Mouse (Mus musculus) fat pad, adult 2 months (tissue): ENCODE data around the gene Fnip2.
A peak's percentile ranks its signal among the peaks of the same experiment; 100 is the strongest.
"Not testable (repeated sequence)": the region's sequence is repeated elsewhere in the genome, so short reads cannot be mapped to it uniquely, and the experiment has no call there.

Experiments
- DNase-seq: peaks from one replicate; pipeline ENCODE4 v3.0.0-alpha.2; 2011; ENCODE audit warnings: low read depth, low spot score; ENCODE audit errors: extremely low read depth

Gene Fnip2

DNA sequence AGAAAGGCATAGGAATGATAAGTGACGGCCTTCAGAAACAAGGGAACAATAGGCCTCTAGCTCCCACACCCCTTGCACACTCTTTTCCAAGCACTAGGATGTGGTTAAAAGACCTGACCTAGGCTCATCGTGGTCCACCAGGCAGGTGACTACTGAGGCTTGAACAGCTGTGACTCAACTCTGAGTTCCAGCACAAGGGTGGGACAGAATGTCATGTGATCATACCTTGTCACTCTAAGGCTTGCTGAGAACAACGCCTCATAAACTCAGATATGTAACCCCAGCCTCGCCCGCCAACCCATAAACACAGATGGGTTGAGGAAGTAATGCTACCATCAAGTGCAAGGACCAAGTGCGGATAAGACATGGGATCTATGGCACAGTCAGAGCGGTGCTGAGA is 79.6 kb downstream of the Fnip2 start:
- no peak for DNase-seq

DNA sequence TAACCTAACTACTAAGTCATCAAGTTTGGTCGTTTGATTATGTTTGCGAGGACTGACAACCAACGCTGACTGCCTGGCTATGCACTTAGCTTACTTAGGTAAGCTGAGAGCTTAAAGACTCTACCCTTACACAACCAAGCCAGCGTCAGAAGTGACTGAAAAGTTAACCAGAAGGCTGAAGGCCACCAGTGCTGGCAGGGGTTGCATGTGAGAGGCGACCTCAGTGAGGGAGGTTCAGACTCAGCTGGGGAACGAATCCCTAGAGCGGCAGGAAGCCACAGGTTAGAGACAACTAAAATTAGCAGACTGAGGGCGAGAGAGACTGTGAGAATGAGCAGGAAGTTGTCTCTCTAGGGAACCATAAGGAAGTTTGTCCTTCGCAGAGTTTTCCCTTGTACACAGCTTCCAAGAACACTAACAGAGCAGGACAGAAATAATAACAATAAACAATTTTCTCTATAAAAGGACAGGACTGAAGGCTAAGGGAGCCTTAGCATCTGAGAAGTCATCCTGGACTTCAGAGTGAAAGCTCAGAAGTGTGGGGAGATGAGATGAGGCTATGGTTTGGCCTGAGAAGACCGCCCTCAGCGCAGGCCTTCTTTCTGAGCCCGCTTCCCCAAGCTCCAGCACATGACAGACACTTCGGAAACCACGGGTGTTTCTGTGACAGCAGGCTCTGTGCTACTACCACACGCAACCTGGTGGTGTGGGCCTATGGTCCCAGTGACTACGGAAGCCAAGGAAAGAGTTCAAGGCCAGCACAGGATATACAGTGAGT is 83.1 kb downstream of the Fnip2 start:
- no peak for DNase-seq

DNA sequence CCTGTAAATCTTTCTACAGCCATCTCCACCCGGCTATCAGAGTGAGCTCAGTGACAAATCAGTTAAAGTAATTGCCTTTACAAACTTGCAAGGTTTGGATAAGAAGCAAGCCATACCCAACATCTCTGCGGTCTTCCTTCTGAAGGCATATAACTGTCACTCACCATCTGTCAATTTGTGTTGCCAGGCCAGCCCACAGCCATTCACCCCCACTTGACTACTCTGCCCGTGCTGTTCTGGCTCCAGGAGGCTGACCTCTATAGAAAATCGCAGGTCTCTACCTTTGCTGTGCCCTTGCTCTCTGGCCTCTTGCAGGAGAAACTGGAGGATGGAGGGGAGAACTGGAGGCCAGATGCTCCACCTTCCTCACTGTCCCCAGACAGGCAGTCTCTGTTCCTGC is 88.7 kb downstream of the Fnip2 start:
- DNase-seq = no peak

DNA sequence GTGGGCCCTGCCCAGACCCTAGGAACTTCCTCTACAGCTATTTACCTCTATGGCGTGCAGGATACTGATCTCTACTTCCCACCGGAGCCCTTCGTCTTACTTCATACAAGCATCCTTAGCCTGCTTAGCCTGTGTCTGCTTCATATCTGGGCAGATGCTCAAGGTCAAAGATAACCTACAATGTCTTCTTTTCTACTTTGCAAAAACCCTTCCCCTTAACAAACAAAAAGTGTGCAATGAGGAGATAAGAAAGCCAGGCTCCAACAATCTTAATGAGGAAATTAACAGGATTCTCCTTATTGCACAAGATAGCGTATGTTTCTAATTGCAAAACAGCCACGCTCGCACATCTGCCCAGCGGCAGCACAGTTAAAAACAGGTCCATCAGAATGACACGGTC is 89.2 kb downstream of the Fnip2 start:
- peak; percentile 11 for DNase-seq

DNA sequence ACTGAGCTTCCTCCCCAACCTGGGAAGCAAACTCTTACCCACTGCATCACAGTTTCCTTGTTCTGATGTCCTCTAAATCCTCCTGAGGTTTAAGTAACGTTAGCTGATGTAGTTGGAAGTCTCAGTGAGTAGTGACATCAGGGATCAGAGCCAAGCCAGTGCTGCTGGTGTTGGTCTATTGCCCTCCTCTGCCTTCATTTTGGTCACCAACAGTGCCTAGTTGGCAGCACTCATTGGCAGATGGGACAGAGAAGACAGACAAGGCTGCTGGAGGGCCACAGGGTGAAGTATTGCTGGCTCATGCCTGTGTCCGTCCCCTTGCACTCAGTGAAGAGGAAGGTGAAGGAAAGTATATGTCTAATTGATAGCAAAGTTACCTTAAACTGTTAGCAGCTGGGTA is 91.6 kb downstream of the Fnip2 start:
- no peak for DNase-seq

DNA sequence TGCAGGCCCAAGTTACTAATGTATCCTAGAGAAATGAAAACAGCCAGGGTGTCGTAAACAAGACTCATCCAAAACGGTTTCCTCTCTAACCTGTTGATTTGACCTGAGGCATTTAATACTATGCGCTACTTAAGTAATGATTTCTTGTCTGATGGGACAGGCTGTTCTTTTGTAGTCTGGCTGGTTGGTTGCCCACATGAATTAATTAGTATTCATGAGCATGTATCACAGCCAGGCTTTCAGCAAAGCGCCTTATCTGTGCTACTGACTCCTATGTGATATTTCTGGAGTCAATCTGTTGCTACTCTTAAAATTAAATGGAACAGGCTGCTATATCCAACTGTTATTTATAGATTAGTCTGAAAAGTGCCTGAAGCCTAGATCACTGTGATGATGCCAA is 92.7 kb downstream of the Fnip2 start:
- DNase-seq = peak; percentile 86

DNA sequence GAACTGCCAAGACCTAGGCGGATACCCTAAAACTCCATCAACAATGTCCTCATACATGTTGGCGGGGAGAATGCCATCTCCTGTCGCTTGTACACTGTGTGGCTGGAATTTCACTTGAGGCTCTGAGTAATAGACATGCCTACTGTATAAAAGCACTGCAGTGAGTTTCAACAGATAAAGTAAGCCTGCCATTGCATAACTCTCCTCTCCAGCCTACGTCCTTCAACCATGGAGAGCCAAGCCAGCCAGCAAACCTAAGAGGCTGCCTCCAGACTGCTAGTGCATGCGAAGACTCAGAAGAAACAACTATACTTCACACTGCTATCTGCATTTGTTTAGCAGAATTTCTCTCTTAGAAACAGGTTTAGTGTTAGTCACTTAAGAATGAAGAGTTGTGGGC is 95.2 kb downstream of the Fnip2 start:
- DNase-seq = peak; percentile 68

DNA sequence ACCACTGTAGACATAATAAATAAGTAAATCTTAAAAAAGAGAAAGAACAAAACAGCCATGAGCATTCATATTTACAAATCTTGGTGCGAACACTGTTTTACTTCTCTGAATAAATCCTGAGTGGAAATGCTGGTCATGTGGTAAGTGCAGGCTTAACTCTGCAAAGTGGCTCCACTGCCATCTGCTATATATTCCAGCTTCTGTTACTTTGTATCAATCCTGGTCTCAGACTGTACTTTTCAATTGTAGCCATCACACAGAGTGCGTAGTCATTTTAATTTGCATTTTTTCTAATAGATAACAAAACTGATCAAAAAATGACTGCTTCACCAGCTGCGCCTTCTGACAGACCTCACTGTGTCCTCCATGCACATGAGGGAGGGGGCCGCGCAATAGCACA is 98.2 kb downstream of the Fnip2 start:
- no peak for DNase-seq

- no peak for DNase-seq
These were observed 108.8 kb downstream of the Fnip2 start for GRCm38 (mm10) chr3:79458651-79459275.

- DNase-seq = no peak
These were observed 111.8 kb downstream of the Fnip2 start for GRCm38 (mm10) chr3:79455761-79456160.

DNA sequence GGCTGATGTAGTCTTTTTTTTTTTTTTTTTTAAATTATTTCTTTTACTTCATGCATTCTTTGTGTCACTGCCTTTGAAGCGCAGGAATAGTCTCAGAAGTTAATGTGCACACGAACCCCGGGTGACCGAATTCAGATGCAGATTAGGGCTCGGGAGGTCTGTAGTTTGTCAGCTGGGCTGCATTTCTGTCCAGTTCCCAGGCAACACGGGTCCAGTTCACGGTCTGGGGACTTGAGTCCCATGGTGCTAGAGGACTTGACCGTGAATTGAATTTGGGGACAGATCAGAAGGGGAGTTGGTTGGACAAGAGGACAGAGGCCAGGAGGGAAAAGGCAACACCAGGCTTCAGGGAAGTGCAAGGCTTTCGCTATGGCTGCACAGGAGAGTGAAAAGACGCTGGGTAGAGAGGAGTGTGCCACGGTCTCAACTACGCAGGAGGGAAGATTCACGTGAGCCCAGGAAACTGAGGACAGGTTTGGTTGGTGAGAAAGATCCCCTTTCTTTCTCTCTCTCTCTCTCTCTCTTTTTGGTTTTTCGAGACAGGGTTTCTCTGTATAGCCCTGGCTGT is 114.8 kb downstream of the Fnip2 start:
- DNase-seq = no peak

DNA sequence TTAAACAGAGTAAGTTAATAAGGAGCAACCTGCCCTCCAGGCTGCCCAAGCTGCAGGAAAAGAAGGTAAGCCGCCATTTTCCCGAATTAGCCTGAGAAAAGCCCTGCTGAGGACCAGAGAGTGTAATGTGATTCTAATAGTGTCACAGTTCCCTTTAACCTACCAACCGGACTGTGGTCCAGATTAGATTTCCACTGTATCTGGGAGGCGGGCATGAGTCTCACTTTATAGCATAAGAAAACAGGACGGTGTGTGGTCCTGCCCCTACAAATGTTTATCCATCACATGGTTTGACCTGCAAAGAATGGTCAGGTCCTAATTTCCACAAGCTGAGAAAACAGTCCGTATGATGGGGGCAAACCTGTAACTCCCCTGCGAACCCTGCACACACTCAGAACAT is 118.2 kb downstream of the Fnip2 start:
- DNase-seq = no peak

GRCm38 (mm10) chr3:79448421-79448820 is 119.2 kb downstream of the Fnip2 start:
- DNase-seq = no peak

DNA sequence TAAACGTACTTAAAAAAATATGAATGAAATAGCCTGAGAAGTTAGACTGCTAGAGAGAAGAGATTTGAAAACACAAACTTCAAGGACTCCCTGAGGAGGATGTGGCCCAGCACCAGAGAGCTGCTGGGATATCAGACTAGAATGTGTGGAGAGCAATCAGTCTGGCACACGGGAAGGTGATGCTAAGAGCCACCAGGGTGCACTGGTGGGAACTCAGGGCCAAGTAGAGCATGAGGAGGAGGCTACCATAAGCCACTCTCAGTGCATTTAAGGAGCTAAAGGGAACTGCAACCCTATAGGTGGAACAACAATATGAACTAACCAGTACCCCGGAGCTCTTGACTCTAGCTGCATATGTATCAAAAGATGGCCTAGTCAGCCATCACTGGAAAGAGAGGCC is 120.9 kb downstream of the Fnip2 start:
- not testable (repeated sequence) for DNase-seq

DNA sequence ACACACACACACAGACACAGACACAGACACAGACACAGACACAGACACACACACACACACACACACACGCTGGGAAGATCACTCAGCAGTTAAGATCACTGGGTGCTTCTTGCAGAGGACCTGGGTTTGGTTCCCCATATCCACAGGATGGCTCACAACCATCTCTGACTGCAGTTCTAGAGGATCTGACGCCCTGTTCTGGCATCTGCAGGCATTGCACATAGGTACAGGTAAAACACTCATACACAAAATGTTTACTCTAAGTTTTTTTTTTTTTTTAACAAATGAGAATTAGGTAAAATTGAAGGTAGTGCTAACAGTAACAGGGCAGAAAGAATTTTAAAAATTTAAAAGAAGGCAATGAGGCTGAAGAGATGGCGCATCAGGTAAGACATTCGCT is 121.5 kb downstream of the Fnip2 start:
- DNase-seq = no peak

- no peak for DNase-seq
These were observed 122.6 kb downstream of the Fnip2 start for GRCm38 (mm10) chr3:79445041-79445440.

- no peak for DNase-seq
These were observed 123.7 kb downstream of the Fnip2 start for GRCm38 (mm10) chr3:79443850-79444249.

DNA sequence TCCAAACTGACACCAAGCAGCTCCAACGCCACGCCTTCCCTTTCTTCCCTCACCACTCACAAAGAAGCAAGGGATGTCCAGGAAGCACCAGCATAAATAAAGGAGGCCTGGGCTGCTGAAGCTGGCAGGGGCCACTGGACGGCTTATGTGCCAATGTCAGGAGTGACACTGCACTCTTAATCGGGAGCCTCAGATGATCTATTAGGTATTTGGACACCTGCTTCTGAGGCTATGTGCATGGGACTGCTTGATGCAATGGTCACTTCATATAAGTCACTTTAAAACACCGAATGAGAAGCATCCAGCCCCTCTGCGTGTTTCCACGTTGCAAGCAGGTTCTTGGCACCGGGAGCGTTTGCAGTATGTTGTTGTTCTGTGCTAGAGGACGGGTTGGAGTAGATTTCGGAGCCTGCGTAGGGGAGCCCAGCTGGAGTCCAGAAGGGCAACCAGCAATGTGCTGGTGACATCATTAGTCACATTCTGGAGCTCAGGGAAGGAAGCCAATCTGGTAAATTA is 126.6 kb downstream of the Fnip2 start:
- DNase-seq = no peak

DNA sequence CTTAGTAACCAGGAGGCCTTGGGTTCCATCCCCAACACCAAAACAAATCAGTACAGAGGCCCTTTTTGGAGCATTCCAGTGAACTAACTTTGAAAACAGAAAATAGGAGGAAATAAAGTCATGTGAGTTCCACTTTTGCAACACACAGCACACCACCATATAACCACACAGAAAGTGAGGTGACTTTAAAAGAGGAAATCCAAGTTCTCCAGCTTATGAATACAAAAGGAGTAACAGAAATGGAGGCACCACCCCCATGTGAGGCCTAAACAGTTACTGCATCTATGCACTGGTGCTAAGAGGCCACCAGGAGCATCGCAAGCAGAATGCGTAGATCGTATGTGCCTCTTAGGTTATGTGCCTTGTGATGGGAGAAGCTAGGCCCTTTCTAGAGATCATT is 129.3 kb downstream of the Fnip2 start:
- no peak for DNase-seq

- DNase-seq = no peak
These were observed 131.4 kb downstream of the Fnip2 start for GRCm38 (mm10) chr3:79436186-79436585.

GRCm38 (mm10) chr3:79434985-79435384 is 132.6 kb downstream of the Fnip2 start:
- no peak for DNase-seq

- DNase-seq = no peak
These were observed 133.2 kb downstream of the Fnip2 start for GRCm38 (mm10) chr3:79434436-79434835.
